In genomic region chr16:16852411-16852810, GRCm38 (mm10) we compare ENCODE assay signal across 28 mouse cellular contexts. TPM values are rescaled to one million over a fixed set of nuclear protein-coding genes. Genes with fewer than 3 reads are reported as not detected.
DNase-seq lines count a peak whose midpoint lies in the region; ATAC-seq lines count a peak whose summit lies in the region.
"Had no signal": no experiment of that assay in that cellular context is flagged by ENCODE, and none has a peak within 500 bp of the region (broad histone marks: within the 10 kb centered on the region; RNA-seq: fewer than 3 reads in every experiment).

No protein-coding gene starts in this region.

- H3K36me3 ChIP-seq in midbrain, embryonic 10.5 days, result no peaks in the 10 kb centered on the region
- no peaks in the 10 kb centered on the region for H3K36me3 ChIP-seq in midbrain, embryonic 14.5 days (ENCODE audit: control insufficient read depth, insufficient read depth, low read length)
- H3K36me3 ChIP-seq in intestine, embryonic 16.5 days (ENCODE audit: control insufficient read depth, insufficient read depth, low read length), result no peaks in the 10 kb centered on the region
- H3K36me3 ChIP-seq: embryonic facial prominence, embryonic 13.5 days; embryonic facial prominence, embryonic 15.5 days; forebrain, embryonic 15.5 days; G1E had no signal

- no peak overlapping the region for H3K27ac ChIP-seq in midbrain, embryonic 10.5 days (replicated peaks)
- H3K27ac ChIP-seq in midbrain, embryonic 14.5 days (replicated peaks; ENCODE audit: low read depth, low read length), result no peak overlapping the region
- no peak overlapping the region for H3K27ac ChIP-seq in intestine, embryonic 16.5 days (ENCODE audit: low read length)
- H3K27ac ChIP-seq: embryonic facial prominence, embryonic 13.5 days; embryonic facial prominence, embryonic 15.5 days; forebrain, embryonic 13.5 days; forebrain, embryonic 15.5 days had no signal

- WGBS in midbrain, embryonic 10.5 days, result 85% methylated on average over 3 of the region's 3 CpGs
- 85% methylated on average over 3 of the region's 3 CpGs for WGBS in midbrain, embryonic 14.5 days
- 86% methylated on average over 3 of the region's 3 CpGs for WGBS in intestine, embryonic 16.5 days

- H3K27me3 ChIP-seq in midbrain, embryonic 10.5 days (ENCODE audit: low read depth, poor library complexity, severe bottlenecking), result no peaks in the 10 kb centered on the region
- H3K27me3 ChIP-seq in midbrain, embryonic 14.5 days (ENCODE audit: control insufficient read depth, insufficient read depth, low read length), result no peaks in the 10 kb centered on the region
- no peaks in the 10 kb centered on the region for H3K27me3 ChIP-seq in intestine, embryonic 16.5 days (replicated peaks; ENCODE audit: control insufficient read depth, insufficient read depth, low read length)
- H3K27me3 ChIP-seq: embryonic facial prominence, embryonic 13.5 days; embryonic facial prominence, embryonic 15.5 days; forebrain, embryonic 13.5 days; forebrain, embryonic 15.5 days had no signal

- no peak for ATAC-seq in midbrain, embryonic 14.5 days (ENCODE audit: low FRiP score, low TSS enrichment)
- ATAC-seq in intestine, embryonic 16.5 days, result no peak
- ATAC-seq: forebrain, embryonic 13.5 days; forebrain, embryonic 15.5 days; forebrain, postnatal 0 days; Patski had no signal

- no peak overlapping the region for H3K4me2 ChIP-seq in midbrain, embryonic 14.5 days (ENCODE audit: low read length)
- no peak overlapping the region for H3K4me2 ChIP-seq in intestine, embryonic 16.5 days (ENCODE audit: low read depth, low read length)
- H3K4me2 ChIP-seq: embryonic facial prominence, embryonic 13.5 days; embryonic facial prominence, embryonic 15.5 days; forebrain, embryonic 13.5 days; forebrain, embryonic 15.5 days had no signal

- no peak overlapping the region for H3K4me3 ChIP-seq in midbrain, embryonic 10.5 days
- H3K4me3 ChIP-seq in midbrain, embryonic 14.5 days (replicated peaks; ENCODE audit: low read depth, low read length), result no peak overlapping the region
- no peak overlapping the region for H3K4me3 ChIP-seq in intestine, embryonic 16.5 days (ENCODE audit: low read length)
- H3K4me3 ChIP-seq: embryonic facial prominence, embryonic 13.5 days; embryonic facial prominence, embryonic 15.5 days; erythroblast, embryonic 14.5 days; forebrain, embryonic 13.5 days; forebrain, embryonic 15.5 days had no signal

- no peaks in the 10 kb centered on the region; the same call in 1 of the 2 replicates for H3K9me3 ChIP-seq in midbrain, embryonic 10.5 days (replicated peaks)
- no peaks in the 10 kb centered on the region for H3K9me3 ChIP-seq in midbrain, embryonic 14.5 days (ENCODE audit: control insufficient read depth, low read length)
- H3K9me3 ChIP-seq in intestine, embryonic 16.5 days (ENCODE audit: control insufficient read depth, low read length), result no peaks in the 10 kb centered on the region
- H3K9me3 ChIP-seq: embryonic facial prominence, embryonic 15.5 days; forebrain, embryonic 13.5 days; forebrain, embryonic 15.5 days; G1E had no signal

- H3K4me1 ChIP-seq in midbrain, embryonic 10.5 days, result no peaks in the 10 kb centered on the region
- no peaks in the 10 kb centered on the region for H3K4me1 ChIP-seq in midbrain, embryonic 14.5 days (ENCODE audit: control insufficient read depth, insufficient read depth, low read length)
- no peaks in the 10 kb centered on the region for H3K4me1 ChIP-seq in intestine, embryonic 16.5 days (ENCODE audit: control insufficient read depth, insufficient read depth, low read length)
- H3K4me1 ChIP-seq: embryonic facial prominence, embryonic 13.5 days; embryonic facial prominence, embryonic 15.5 days; forebrain, embryonic 13.5 days; forebrain, embryonic 15.5 days had no signal

- H3K9ac ChIP-seq in midbrain, embryonic 14.5 days (replicated peaks; ENCODE audit: low read length), result no peak overlapping the region
- H3K9ac ChIP-seq in intestine, embryonic 16.5 days (ENCODE audit: low read depth, low read length), result no peak overlapping the region
- H3K9ac ChIP-seq: embryonic facial prominence, embryonic 13.5 days; embryonic facial prominence, embryonic 15.5 days; forebrain, embryonic 13.5 days; forebrain, embryonic 15.5 days; forebrain, postnatal 0 days had no signal

- peak; percentile 4 for DNase-seq in midbrain, embryonic 10.5 days (ENCODE audit: low spot score)
- DNase-seq in midbrain, embryonic 14.5 days, result no peak
- peak; percentile 47 for DNase-seq in R1 (ENCODE audit: low read depth, low spot score)
- DNase-seq in gonadal fat pad, adult 2 months (ENCODE audit: low read depth), result peak; percentile 76
- DNase-seq in urinary bladder, postnatal 10 days (ENCODE audit: low spot score), result no peak
- DNase-seq: adrenal gland, adult 2 months; adrenal gland, postnatal 10 days; adrenal gland, postnatal 25 days; cerebellum, adult 11 months; cerebellum, adult 18-20 months; cerebellum, adult 8-10 months; cerebellum, adult 9-11 months; cerebellum, postnatal 14 days; cerebellum, postnatal 36 days; embryo, embryonic 11 days; forebrain, postnatal 0 days had no signal

RNA-seq across cellular contexts. Expression of gene Igll1, which starts 11.4 kb away (rescaled TPM):
- polyA plus RNA-seq in midbrain, embryonic 10.5 days (2016; fragmentation: Nextera tagmentation; extraction: Ambion mirVana), result 0.07 and 0.17 TPM in 2 replicates
- not detected in 2 replicates for polyA plus RNA-seq in midbrain, embryonic 14.5 days (2014; fragmentation: Nextera tagmentation; extraction: Ambion mirVana)
- 0.14 TPM in 1 of 2 replicates, not detected in the other for polyA plus RNA-seq in gonadal fat pad, adult 2 months (2012; rRNA removed)
- polyA plus RNA-seq in intestine, embryonic 16.5 days (2015; fragmentation: Nextera tagmentation; extraction: Ambion mirVana), result 0.27 and 0.49 TPM in 2 replicates
- polyA plus RNA-seq: adrenal gland, adult 2 months; brain, embryonic 14.5 days; C2C12; embryonic facial prominence, embryonic 11.5 days; embryonic facial prominence, embryonic 13.5 days; erythroblast, embryonic 14.5 days; forebrain, embryonic 11.5 days; forebrain, embryonic 15.5 days; forebrain, postnatal 0 days; G1E; Patski had no signal

RNA-seq across cellular contexts. Expression of gene Top3b, which starts 18.1 kb away (rescaled TPM):
- polyA plus RNA-seq in midbrain, embryonic 10.5 days (2016; fragmentation: Nextera tagmentation; extraction: Ambion mirVana), result 60.5 and 69.0 TPM in 2 replicates
- 67.5 and 71.9 TPM in 2 replicates for polyA plus RNA-seq in midbrain, embryonic 14.5 days (2014; fragmentation: Nextera tagmentation; extraction: Ambion mirVana)
- 69.1 and 76.1 TPM in 2 replicates for polyA plus RNA-seq in gonadal fat pad, adult 2 months (2012; rRNA removed)
- polyA plus RNA-seq in intestine, embryonic 16.5 days (2015; fragmentation: Nextera tagmentation; extraction: Ambion mirVana), result 49.2 and 49.8 TPM in 2 replicates

RNA-seq across cellular contexts. Expression of gene Vpreb1, which starts 18.2 kb away (rescaled TPM):
- 2.1 and 2.2 TPM in 2 replicates for polyA plus RNA-seq in midbrain, embryonic 10.5 days (2016; fragmentation: Nextera tagmentation; extraction: Ambion mirVana)
- 0.84 and 1.3 TPM in 2 replicates for polyA plus RNA-seq in midbrain, embryonic 14.5 days (2014; fragmentation: Nextera tagmentation; extraction: Ambion mirVana)
- 2.6 and 2.7 TPM in 2 replicates for polyA plus RNA-seq in gonadal fat pad, adult 2 months (2012; rRNA removed)
- 1.5 and 1.6 TPM in 2 replicates for polyA plus RNA-seq in intestine, embryonic 16.5 days (2015; fragmentation: Nextera tagmentation; extraction: Ambion mirVana)

RNA-seq across cellular contexts. Expression of gene Spag6l, which starts 23.2 kb away (rescaled TPM):
- polyA plus RNA-seq in midbrain, embryonic 10.5 days (2016; fragmentation: Nextera tagmentation; extraction: Ambion mirVana), result 1.4 and 1.8 TPM in 2 replicates
- polyA plus RNA-seq in midbrain, embryonic 14.5 days (2014; fragmentation: Nextera tagmentation; extraction: Ambion mirVana), result 17.9 and 18.7 TPM in 2 replicates
- polyA plus RNA-seq in gonadal fat pad, adult 2 months (2012; rRNA removed), result 1.5 and 3.0 TPM in 2 replicates
- 0.34 and 0.60 TPM in 2 replicates for polyA plus RNA-seq in intestine, embryonic 16.5 days (2015; fragmentation: Nextera tagmentation; extraction: Ambion mirVana)
- polyA plus RNA-seq: adrenal gland, adult 2 months; C2C12; erythroblast, embryonic 14.5 days; G1E had no signal

RNA-seq across cellular contexts. Expression of gene Ppm1f, which starts 43.9 kb away (rescaled TPM):
- polyA plus RNA-seq in midbrain, embryonic 10.5 days (2016; fragmentation: Nextera tagmentation; extraction: Ambion mirVana), result 26.6 and 30.0 TPM in 2 replicates
- 15.5 and 17.4 TPM in 2 replicates for polyA plus RNA-seq in midbrain, embryonic 14.5 days (2014; fragmentation: Nextera tagmentation; extraction: Ambion mirVana)
- 13.8 and 17.1 TPM in 2 replicates for polyA plus RNA-seq in gonadal fat pad, adult 2 months (2012; rRNA removed)
- polyA plus RNA-seq in intestine, embryonic 16.5 days (2015; fragmentation: Nextera tagmentation; extraction: Ambion mirVana), result 15.6 and 16.0 TPM in 2 replicates

Comparison
In these comparisons a context has a peak if more than half of its experiments do, and no peak if none do; other contexts are left out.
1. DNase-seq: peak in midbrain, embryonic 10.5 days (single experiment), R1 (single experiment) and gonadal fat pad, adult 2 months (single experiment); none in midbrain, embryonic 14.5 days (single experiment) and urinary bladder, postnatal 10 days (single experiment).